Mouse (Mus musculus): Measurements from ENCODE around the gene Nphp1.

DNA sequence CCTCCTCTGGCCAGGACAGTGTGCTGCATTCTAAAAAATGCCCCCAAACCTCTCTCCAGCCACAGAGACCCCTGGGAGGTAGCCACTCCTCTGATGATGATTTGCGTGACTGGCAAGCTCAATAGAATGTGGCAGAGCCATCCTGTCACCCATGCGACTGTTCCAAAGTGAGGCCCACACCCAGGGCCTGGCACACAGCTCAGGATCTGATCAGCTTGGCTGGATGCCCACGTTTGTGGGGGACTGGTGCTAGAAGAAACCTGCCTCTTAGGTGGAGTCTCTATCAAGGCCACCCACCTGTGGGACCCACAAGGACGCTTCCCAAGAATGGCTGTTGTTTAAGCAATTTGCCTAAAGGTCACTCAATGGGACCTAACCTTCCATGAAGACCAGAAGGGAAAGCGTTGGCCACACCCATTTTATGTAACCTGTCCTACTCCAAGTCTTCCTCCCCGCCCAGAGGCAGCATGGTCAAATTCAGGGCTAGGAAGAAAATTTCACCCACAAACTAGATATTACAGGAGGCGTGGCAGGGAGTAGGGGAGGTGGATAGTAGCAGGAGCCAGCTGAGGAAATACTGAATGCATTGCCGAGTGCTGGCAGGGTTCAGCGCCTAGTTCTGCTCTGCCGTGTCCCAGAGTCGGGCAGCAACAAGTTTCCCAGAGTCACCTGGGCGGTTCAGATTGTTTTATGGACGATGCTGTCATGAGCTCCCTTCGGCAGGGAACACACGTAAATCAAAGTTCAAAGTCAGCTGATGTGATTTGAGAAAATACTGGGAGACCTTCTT, 59.8 kb downstream of the Nphp1 start:
- TF ChIP-seq POLR2A (IDR thresholded peaks at IDR 0.05; ENCODE audit: insufficient read length, low read depth) = no peak
- TF ChIP-seq MAX (IDR thresholded peaks at IDR 0.05; ENCODE audit: low read depth) = no peak
- TF ChIP-seq CEBPB (IDR thresholded peaks at IDR 0.05; ENCODE audit: insufficient read depth, poor library complexity, severe bottlenecking) = no peak
- TF ChIP-seq USF1 (IDR thresholded peaks at IDR 0.05; ENCODE audit: low read depth) = no peak
- TF ChIP-seq SRF (IDR thresholded peaks at IDR 0.05; ENCODE audit: control insufficient read depth, insufficient read length, low read depth) = no peak
- no peak for TF ChIP-seq E2F4 (IDR thresholded peaks at IDR 0.05; ENCODE audit: insufficient read depth)
- TF ChIP-seq TCF12 (IDR thresholded peaks at IDR 0.05; ENCODE audit: insufficient read depth, poor library complexity, severe bottlenecking) = no peak
- no peak for TF ChIP-seq MYOD1 (IDR thresholded peaks at IDR 0.05; ENCODE audit: control insufficient read depth in 1 of 3, insufficient read length in 2 of 3, low read depth in 2 of 3)

All from myocyte (in vitro differentiated cells).